In genomic region chr12:85262489-85262888, GRCm38 (mm10) we compare ENCODE assay signal across 9 mouse cellular contexts. TPM values are rescaled to one million over a fixed set of nuclear protein-coding genes. Genes with fewer than 3 reads are reported as not detected.
DNase-seq lines count a peak whose midpoint lies in the region; ATAC-seq and TF ChIP-seq lines count a peak whose summit lies in the region.
"Had no signal": no experiment of that assay in that cellular context is flagged by ENCODE, and none has a peak within 500 bp of the region (broad histone marks: within the 10 kb centered on the region; RNA-seq: fewer than 3 reads in every experiment).

No protein-coding gene starts in this region.

- no peak overlapping the region for H3K9ac ChIP-seq in kidney, postnatal 0 days (ENCODE audit: low read depth, low read length)
- no peak overlapping the region for H3K9ac ChIP-seq in intestine, embryonic 15.5 days
- no peak overlapping the region for H3K9ac ChIP-seq in liver, embryonic 11.5 days (ENCODE audit: low read depth, low read length)

- ATAC-seq in kidney, postnatal 0 days (replicated peaks; ENCODE audit: low FRiP score, low read depth), result no peak
- ATAC-seq in intestine, embryonic 15.5 days, result peak; percentile 72
- no peak for ATAC-seq in liver, embryonic 11.5 days (replicated peaks; ENCODE audit: low FRiP score)

- H3K4me3 ChIP-seq in kidney, postnatal 0 days (replicated peaks; ENCODE audit: low read depth, low read length), result no peak overlapping the region
- H3K4me3 ChIP-seq in intestine, embryonic 15.5 days (replicated peaks), result no peak overlapping the region
- no peak overlapping the region for H3K4me3 ChIP-seq in liver, embryonic 11.5 days (ENCODE audit: low read depth, low read length)

- TF ChIP-seq CTCF in kidney, postnatal 0 days (IDR thresholded peaks at IDR 0.05; ENCODE audit: low read depth), result no peak

- no peak overlapping the region for H3K27ac ChIP-seq in kidney, postnatal 0 days
- no peak overlapping the region for H3K27ac ChIP-seq in intestine, embryonic 15.5 days
- no peak overlapping the region for H3K27ac ChIP-seq in liver, embryonic 11.5 days (ENCODE audit: low read depth, low read length)

- 0 out of 2 replicates have a peak, but pooled peaks cover 5% of the 10 kb centered on the region for H3K4me1 ChIP-seq in kidney, postnatal 0 days (replicated peaks; ENCODE audit: insufficient read depth, low read length)
- H3K4me1 ChIP-seq in intestine, embryonic 15.5 days (replicated peaks), result 0 out of 2 replicates have a peak, but pooled peaks cover 10% of the 10 kb centered on the region
- no peaks in the 10 kb centered on the region; the same call in 1 of the 2 replicates for H3K4me1 ChIP-seq in liver, embryonic 11.5 days (replicated peaks; ENCODE audit: control insufficient read depth, insufficient read depth, low read length)

- peak; percentile 85 for DNase-seq in kidney, postnatal 0 days (ENCODE audit: low spot score)
- DNase-seq in kidney, adult 8-10 months, result no peak
- DNase-seq in R1 (ENCODE audit: low read depth, low spot score), result peak; percentile 28
- peak; percentile 54 for DNase-seq in embryo, embryonic 11.5 days (ENCODE audit: low read depth, low spot score)
- no peak for DNase-seq in liver, embryonic 11.5 days (ENCODE audit: low spot score)
- no peak for DNase-seq in cerebellum, adult 18-20 months
- DNase-seq in adrenal gland, adult 2 months, result no peak
- DNase-seq: cerebellum, adult 9-11 months had no signal

- no peaks in the 10 kb centered on the region for H3K36me3 ChIP-seq in kidney, postnatal 0 days (ENCODE audit: insufficient read depth, low read length)
- H3K36me3 ChIP-seq in intestine, embryonic 15.5 days, result no peaks in the 10 kb centered on the region
- H3K36me3 ChIP-seq in liver, embryonic 11.5 days (ENCODE audit: control insufficient read depth, insufficient read depth, low read length), result peaks cover 2% of the 10 kb centered on the region; the same call in 1 of the 2 replicates

- WGBS in kidney, postnatal 0 days, result 22% methylated on average over 10 of the region's 10 CpGs
- WGBS in intestine, embryonic 15.5 days, result 37% methylated on average over 10 of the region's 10 CpGs
- 76% methylated on average over 10 of the region's 10 CpGs for WGBS in liver, embryonic 11.5 days

- no peak overlapping the region for H3K4me2 ChIP-seq in kidney, postnatal 0 days (ENCODE audit: low read length)
- no peak overlapping the region for H3K4me2 ChIP-seq in intestine, embryonic 15.5 days (replicated peaks)
- no peak overlapping the region for H3K4me2 ChIP-seq in liver, embryonic 11.5 days

- H3K27me3 ChIP-seq in kidney, postnatal 0 days (ENCODE audit: insufficient read depth, low read length), result no peaks in the 10 kb centered on the region
- no peaks in the 10 kb centered on the region for H3K27me3 ChIP-seq in intestine, embryonic 15.5 days (replicated peaks)
- H3K27me3 ChIP-seq in liver, embryonic 11.5 days (replicated peaks; ENCODE audit: control insufficient read depth, insufficient read depth, low read length), result no peaks in the 10 kb centered on the region

- no peaks in the 10 kb centered on the region for H3K9me3 ChIP-seq in kidney, postnatal 0 days (replicated peaks; ENCODE audit: low read length)
- no peaks in the 10 kb centered on the region for H3K9me3 ChIP-seq in intestine, embryonic 15.5 days
- no peaks in the 10 kb centered on the region for H3K9me3 ChIP-seq in liver, embryonic 11.5 days (ENCODE audit: control insufficient read depth, low read length)

RNA-seq across cellular contexts. Expression of gene Mlh3, which starts 7.9 kb away (rescaled TPM):
- 7.1 and 7.3 TPM in 2 replicates for polyA plus RNA-seq in kidney, postnatal 0 days (2015; fragmentation: Nextera tagmentation; extraction: Ambion mirVana)
- polyA plus RNA-seq in intestine, embryonic 15.5 days (2015; fragmentation: Nextera tagmentation; extraction: Ambion mirVana), result 6.7 and 6.9 TPM in 2 replicates
- 6.1 and 7.8 TPM in 2 replicates for polyA plus RNA-seq in liver, embryonic 11.5 days (2014; fragmentation: Nextera tagmentation; extraction: Ambion mirVana)
- 10 to 100 TPM in 1 of 2 experiments, 1 to 10 TPM in 1; 7.8 to 15.9 TPM for total RNA-seq in adrenal gland, adult 2 months (2021)
- polyA plus RNA-seq in adrenal gland, adult 2 months (2012; rRNA removed), result 2.0 and 2.2 TPM in 2 replicates

RNA-seq across cellular contexts. Expression of gene Acyp1, which starts 25.7 kb away (rescaled TPM):
- polyA plus RNA-seq in kidney, postnatal 0 days (2015; fragmentation: Nextera tagmentation; extraction: Ambion mirVana), result 79.6 and 87.7 TPM in 2 replicates
- 47.6 and 58.2 TPM in 2 replicates for polyA plus RNA-seq in intestine, embryonic 15.5 days (2015; fragmentation: Nextera tagmentation; extraction: Ambion mirVana)
- 88.3 and 92.2 TPM in 2 replicates for polyA plus RNA-seq in liver, embryonic 11.5 days (2014; fragmentation: Nextera tagmentation; extraction: Ambion mirVana)
- 10 to 100 TPM; 32.2 to 33.3 TPM for total RNA-seq in adrenal gland, adult 2 months (2021)
- 3.9 and 6.0 TPM in 2 replicates for polyA plus RNA-seq in adrenal gland, adult 2 months (2012; rRNA removed)

RNA-seq across cellular contexts. Expression of gene Zc2hc1c, which starts 25.9 kb away (rescaled TPM):
- polyA plus RNA-seq in kidney, postnatal 0 days (2015; fragmentation: Nextera tagmentation; extraction: Ambion mirVana), result 3.5 TPM in 2 replicates
- 1.7 TPM in 2 replicates for polyA plus RNA-seq in intestine, embryonic 15.5 days (2015; fragmentation: Nextera tagmentation; extraction: Ambion mirVana)
- polyA plus RNA-seq in liver, embryonic 11.5 days (2014; fragmentation: Nextera tagmentation; extraction: Ambion mirVana), result 0.43 and 0.49 TPM in 2 replicates
- total RNA-seq in adrenal gland, adult 2 months (2021), result 1 to 10 TPM; 1.2 to 2.5 TPM
- 0.29 and 0.57 TPM in 2 replicates for polyA plus RNA-seq in adrenal gland, adult 2 months (2012; rRNA removed)

RNA-seq across cellular contexts. Expression of gene Eif2b2, which starts 43.2 kb away (rescaled TPM):
- 76.0 and 82.0 TPM in 2 replicates for polyA plus RNA-seq in kidney, postnatal 0 days (2015; fragmentation: Nextera tagmentation; extraction: Ambion mirVana)
- polyA plus RNA-seq in intestine, embryonic 15.5 days (2015; fragmentation: Nextera tagmentation; extraction: Ambion mirVana), result 66.8 and 72.0 TPM in 2 replicates
- polyA plus RNA-seq in liver, embryonic 11.5 days (2014; fragmentation: Nextera tagmentation; extraction: Ambion mirVana), result 75.6 and 86.5 TPM in 2 replicates
- total RNA-seq in adrenal gland, adult 2 months (2021), result 10 to 100 TPM; 64.2 to 95.9 TPM
- 94.8 and 100.0 TPM in 2 replicates for polyA plus RNA-seq in adrenal gland, adult 2 months (2012; rRNA removed)

Comparison
In these comparisons a context has a peak if more than half of its experiments do, and no peak if none do; other contexts are left out.
1. DNase-seq: peak in kidney, postnatal 0 days (single experiment), R1 (single experiment) and embryo, embryonic 11.5 days (single experiment); none in kidney, adult 8-10 months (0 of 2), liver, embryonic 11.5 days (single experiment), cerebellum, adult 18-20 months (0 of 2) and adrenal gland, adult 2 months (single experiment).